Mouse (Mus musculus): ENCODE results near the gene Slc44a1.

The Slc44a1 gene

GRCm38 (mm10) chr4:53430522-53430921, 9.7 kb upstream of the Slc44a1 start:
- DNase-seq (ENCODE audit: extremely low spot score, low read depth, low spot score), result no peak

- DNase-seq (ENCODE audit: extremely low spot score, low read depth, low spot score), result no peak
Measured at GRCm38 (mm10) chr4:53431585-53432234, 8.5 kb upstream of the Slc44a1 start.

- no peak for DNase-seq (ENCODE audit: extremely low spot score, low read depth, low spot score)
Measured at GRCm38 (mm10) chr4:53437110-53437755, 3.0 kb upstream of the Slc44a1 start.

- DNase-seq (ENCODE audit: extremely low spot score, low read depth, low spot score), result no peak
Measured at GRCm38 (mm10) chr4:53438386-53438785, 1.8 kb upstream of the Slc44a1 start.

GRCm38 (mm10) chr4:53438836-53439480, 1.3 kb upstream of the Slc44a1 start:
- DNase-seq (ENCODE audit: extremely low spot score, low read depth, low spot score), result no peak

GRCm38 (mm10) chr4:53439636-53440009, 590 bp upstream of the Slc44a1 start:
- no peak for DNase-seq (ENCODE audit: extremely low spot score, low read depth, low spot score)

GRCm38 (mm10) chr4:53440816-53441571, 781 bp downstream of the Slc44a1 start:
- no peak for DNase-seq (ENCODE audit: extremely low spot score, low read depth, low spot score)

GRCm38 (mm10) chr4:53441683-53442082, 1.5 kb downstream of the Slc44a1 start:
- DNase-seq (ENCODE audit: extremely low spot score, low read depth, low spot score), result no peak

- DNase-seq (ENCODE audit: extremely low spot score, low read depth, low spot score), result no peak
Measured at GRCm38 (mm10) chr4:53446216-53446615, 6.0 kb downstream of the Slc44a1 start.

- no peak for DNase-seq (ENCODE audit: extremely low spot score, low read depth, low spot score)
Measured at GRCm38 (mm10) chr4:53447773-53448172, 7.6 kb downstream of the Slc44a1 start.

- DNase-seq (ENCODE audit: extremely low spot score, low read depth, low spot score), result no peak
Measured at GRCm38 (mm10) chr4:53450736-53451135, 10.5 kb downstream of the Slc44a1 start.

- no peak for DNase-seq (ENCODE audit: extremely low spot score, low read depth, low spot score)
Measured at GRCm38 (mm10) chr4:53451887-53452286, 11.7 kb downstream of the Slc44a1 start.

GRCm38 (mm10) chr4:53452457-53452856, 12.2 kb downstream of the Slc44a1 start:
- DNase-seq (ENCODE audit: extremely low spot score, low read depth, low spot score), result no peak

- DNase-seq (ENCODE audit: extremely low spot score, low read depth, low spot score), result no peak
Measured at GRCm38 (mm10) chr4:53452976-53453889, 13.0 kb downstream of the Slc44a1 start.

GRCm38 (mm10) chr4:53455885-53456284, 15.7 kb downstream of the Slc44a1 start:
- DNase-seq (ENCODE audit: extremely low spot score, low read depth, low spot score), result no peak

GRCm38 (mm10) chr4:53456570-53456969, 16.4 kb downstream of the Slc44a1 start:
- DNase-seq (ENCODE audit: extremely low spot score, low read depth, low spot score), result no peak

GRCm38 (mm10) chr4:53458503-53458902, 18.3 kb downstream of the Slc44a1 start:
- DNase-seq (ENCODE audit: extremely low spot score, low read depth, low spot score), result no peak

GRCm38 (mm10) chr4:53459697-53460096, 19.5 kb downstream of the Slc44a1 start:
- DNase-seq (ENCODE audit: extremely low spot score, low read depth, low spot score), result no peak

- DNase-seq (ENCODE audit: extremely low spot score, low read depth, low spot score), result no peak
Measured at GRCm38 (mm10) chr4:53461026-53461425, 20.8 kb downstream of the Slc44a1 start.

- DNase-seq (ENCODE audit: extremely low spot score, low read depth, low spot score), result no peak
Measured at GRCm38 (mm10) chr4:53462069-53462468, 21.9 kb downstream of the Slc44a1 start.

All from hindlimb bud, embryonic 11.5 days (tissue).